Mouse (Mus musculus): ENCODE measurements around the gene Mrap. TPM values are rescaled to one million over a fixed set of nuclear protein-coding genes. Genes with fewer than 3 reads are reported as not detected.

The Mrap gene
- polyA plus RNA-seq (2015; fragmentation: Nextera tagmentation; extraction: Ambion mirVana): 155 and 376 TPM in 2 replicates

DNA sequence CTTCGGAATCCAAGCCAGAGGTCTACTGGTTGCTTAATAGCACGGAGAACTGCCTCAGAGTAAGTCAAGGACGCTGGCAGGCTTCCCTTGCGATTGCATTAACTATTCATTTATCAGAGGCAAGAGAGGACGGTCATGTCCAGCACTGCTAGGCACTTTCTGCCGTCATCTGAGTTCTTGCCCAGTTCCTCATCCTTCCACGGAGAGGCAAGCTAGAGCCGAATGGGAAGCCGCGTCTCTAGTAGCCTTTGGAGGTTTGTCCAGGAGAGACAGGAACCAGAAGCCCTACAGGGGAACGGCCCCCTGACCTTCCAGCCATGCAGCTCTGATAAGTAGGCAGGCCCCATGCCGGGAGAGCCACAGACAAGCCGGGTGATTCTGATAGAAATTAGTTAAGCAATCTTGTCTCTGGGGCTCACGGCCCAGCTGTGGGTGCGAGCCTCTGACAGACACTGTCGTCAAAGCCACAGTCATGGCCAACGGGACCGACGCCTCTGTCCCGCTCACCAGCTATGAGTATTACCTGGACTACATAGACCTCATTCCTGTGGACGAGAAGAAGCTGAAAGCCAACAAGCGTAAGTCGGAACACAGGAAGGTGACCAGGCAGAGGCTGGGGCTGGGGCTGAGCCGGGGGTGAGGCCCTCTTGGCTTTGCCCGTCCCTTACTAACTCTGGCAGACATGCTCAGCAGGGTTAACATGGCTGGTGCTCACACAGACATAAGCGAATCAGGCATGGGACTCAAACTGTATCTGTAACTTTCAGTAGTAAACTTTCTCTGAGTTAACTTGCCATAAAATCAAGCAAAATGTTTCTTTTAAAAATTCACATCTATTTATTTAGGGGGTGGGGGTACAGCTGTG, at the start of gene Mrap:
Gene Mrap (plus strand): TSS at position 116 of the 865 bp plus-strand sequence.

DNA sequence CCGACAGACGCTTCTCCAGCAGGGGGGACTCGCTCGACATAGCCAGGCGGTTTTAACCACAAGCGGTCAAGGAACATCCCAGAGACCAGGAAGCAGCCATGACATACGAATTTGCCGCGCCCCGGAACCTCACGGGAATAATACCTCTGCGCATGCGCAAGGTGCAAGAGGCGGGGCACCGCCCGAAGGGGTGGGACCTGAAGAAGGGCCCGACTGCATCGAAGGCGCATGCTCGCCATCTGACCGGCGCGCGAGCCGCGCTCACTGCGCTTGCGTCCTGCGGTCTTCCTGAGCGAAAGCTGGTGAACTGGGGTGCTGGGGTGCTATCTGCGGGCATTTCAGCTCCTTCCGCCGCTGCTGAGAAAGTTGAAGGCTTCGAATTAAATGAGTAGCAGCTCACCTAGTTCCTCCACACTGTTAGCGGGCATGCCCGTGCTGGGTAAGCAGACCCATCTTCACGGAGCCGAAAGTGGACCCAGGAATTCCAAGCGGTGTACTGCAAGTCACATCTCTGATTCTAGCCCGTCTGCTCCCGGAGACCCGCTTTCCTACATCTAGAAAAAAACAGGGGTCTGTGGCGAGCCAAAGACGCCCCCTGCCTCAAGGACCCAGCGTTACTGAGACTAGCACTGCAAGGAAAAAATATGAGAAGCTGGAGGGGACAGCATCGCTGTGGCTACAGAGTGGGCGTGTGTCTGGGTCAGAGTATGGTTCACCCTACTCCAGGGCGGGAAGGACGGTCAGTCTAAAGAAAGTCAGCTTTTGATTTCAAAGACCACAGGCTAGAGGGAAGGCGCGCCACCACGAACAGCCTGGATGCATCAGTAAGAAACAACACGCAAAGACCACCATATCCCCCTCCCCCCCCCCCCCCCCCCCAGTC, 10.5 kb upstream of the Mrap start, which contains the start of gene Mis18a:
Gene Mis18a (minus strand): TSS at position 172 of the 883 bp plus-strand sequence.

Other genes starting within 250 kb of the Mrap start
- gene Mis18a, start 10.8 kb upstream of the Mrap start, polyA plus RNA-seq (2015; fragmentation: Nextera tagmentation; extraction: Ambion mirVana): 36.3 and 42.4 TPM in 2 replicates
- 1.5 and 3.1 TPM in 2 replicates for gene Urb1, start 72.2 kb downstream of the Mrap start, polyA plus RNA-seq (2015; fragmentation: Nextera tagmentation; extraction: Ambion mirVana)
- gene Eva1c, start 88.5 kb downstream of the Mrap start, polyA plus RNA-seq (2015; fragmentation: Nextera tagmentation; extraction: Ambion mirVana): 3.8 and 6.9 TPM in 2 replicates
- gene Cfap298, start 196.9 kb downstream of the Mrap start, polyA plus RNA-seq (2015; fragmentation: Nextera tagmentation; extraction: Ambion mirVana): 47.6 and 52.4 TPM in 2 replicates